Mouse (Mus musculus): ENCODE results near the gene Zfp574.

- no peak for TF ChIP-seq CTCF (IDR thresholded peaks at IDR 0.05; ENCODE audit: control insufficient read depth, insufficient read depth, low read length)
- no peak for TF ChIP-seq POLR2A (IDR thresholded peaks at IDR 0.05; ENCODE audit: borderline replicate concordance, control insufficient read depth, low read depth, low read length)
These were observed 57.1 kb downstream of the Zfp574 start for GRCm38 (mm10) chr7:25129390-25129979.

Data from bone marrow, adult 2 months (tissue).